ENCODE assay signal across 7 mouse cellular contexts in the genomic region with DNA sequence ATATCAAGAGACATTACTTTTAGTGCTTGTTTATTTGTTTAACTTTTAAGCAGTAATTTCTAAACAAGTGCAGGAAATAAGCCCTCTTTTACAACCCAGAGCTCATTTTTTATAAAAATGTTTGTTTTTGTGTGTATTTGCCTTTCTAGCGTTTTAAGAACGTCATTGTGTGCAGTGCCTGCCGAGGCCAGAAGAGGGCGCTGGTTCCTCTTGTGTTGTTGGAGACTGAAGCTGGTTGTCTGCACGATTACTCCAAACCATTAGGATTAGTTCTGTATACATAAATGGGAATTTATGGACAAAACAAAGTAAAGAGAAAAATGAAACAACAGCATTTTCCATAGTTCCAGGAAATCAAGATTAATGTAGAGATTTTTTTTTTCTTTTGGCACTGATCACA. TPM values are rescaled to one million over a fixed set of nuclear protein-coding genes. Genes with fewer than 3 reads are reported as not detected.
A peak's percentile ranks its signal among the peaks of the same experiment; 100 is the strongest.
DNase-seq lines count a peak whose midpoint lies in the region; ATAC-seq and TF ChIP-seq lines count a peak whose summit lies in the region.

No protein-coding gene starts in this region.

- DNase-seq in kidney, adult 2 months, result peak; percentile 24
- peak; percentile 65 for DNase-seq in 416B (ENCODE audit: low read depth)
- peak; percentile 33 for DNase-seq in embryonic facial prominence, embryonic 10.5 days (ENCODE audit: low spot score)
- DNase-seq in heart, adult 8-10 months (ENCODE audit: low spot score), result no peak

- H3K9me3 ChIP-seq in kidney, embryonic 14.5 days (ENCODE audit: control insufficient read depth, low read length), result no peaks in the 10 kb centered on the region
- no peaks in the 10 kb centered on the region for H3K9me3 ChIP-seq in ES-Bruce4 (replicated peaks; ENCODE audit: control insufficient read depth, insufficient read depth, low read length, poor library complexity, severe bottlenecking)
- no peaks in the 10 kb centered on the region for H3K9me3 ChIP-seq in embryonic facial prominence, embryonic 10.5 days

- peak; percentile 55 for TF ChIP-seq CTCF in kidney, adult 2 months (conservative IDR thresholded peaks at IDR 0.05; ENCODE audit: insufficient read depth, insufficient read length, low read depth, low read length)
- TF ChIP-seq CTCF in ES-Bruce4 (IDR thresholded peaks at IDR 0.05; ENCODE audit: low read depth, low read length), result peak; percentile 92

- H3K36me3 ChIP-seq in kidney, adult 2 months (ENCODE audit: control insufficient read depth, insufficient read depth, low read length), result no peaks in the 10 kb centered on the region; the same call in 1 of the 2 replicates
- peaks cover 43% of the 10 kb centered on the region for H3K36me3 ChIP-seq in kidney, embryonic 14.5 days (ENCODE audit: control insufficient read depth, insufficient read depth, low read length)
- peaks cover 25% of the 10 kb centered on the region for H3K36me3 ChIP-seq in ES-Bruce4 (ENCODE audit: control insufficient read depth, insufficient read depth, low read length, poor library complexity, severe bottlenecking)
- H3K36me3 ChIP-seq in embryonic facial prominence, embryonic 10.5 days (replicated peaks), result peaks cover 73% of the 10 kb centered on the region

- H3K4me3 ChIP-seq in kidney, adult 2 months (ENCODE audit: insufficient read depth, low read depth, low read length), result no peak overlapping the region
- no peak overlapping the region for H3K4me3 ChIP-seq in kidney, embryonic 14.5 days (ENCODE audit: low read length)
- H3K4me3 ChIP-seq in ES-Bruce4 (ENCODE audit: low read depth, low read length), result no peak overlapping the region
- no peak overlapping the region for H3K4me3 ChIP-seq in embryonic facial prominence, embryonic 10.5 days

- H3K4me1 ChIP-seq in kidney, adult 2 months (ENCODE audit: control insufficient read depth, insufficient read depth, low read length), result no peaks in the 10 kb centered on the region; the same call in 1 of the 2 replicates
- peaks cover 5% of the 10 kb centered on the region for H3K4me1 ChIP-seq in kidney, embryonic 14.5 days (ENCODE audit: control insufficient read depth, insufficient read depth, low read length)
- H3K4me1 ChIP-seq in ES-Bruce4 (ENCODE audit: control insufficient read depth, insufficient read depth, low read length), result peaks cover 3% of the 10 kb centered on the region
- H3K4me1 ChIP-seq in embryonic facial prominence, embryonic 10.5 days, result peaks cover 8% of the 10 kb centered on the region

- no peak overlapping the region for H3K4me2 ChIP-seq in kidney, embryonic 14.5 days (replicated peaks; ENCODE audit: low read depth, low read length)

- ATAC-seq in kidney, embryonic 14.5 days (ENCODE audit: low FRiP score, low TSS enrichment), result no peak
- no peak for ATAC-seq in monocyte, adult 5-6 weeks (replicated peaks; ENCODE audit: insufficient number of reproducible peaks, low FRiP score, low TSS enrichment, poor library complexity, severe bottlenecking)

- no peak overlapping the region for H3K9ac ChIP-seq in kidney, embryonic 14.5 days (ENCODE audit: low read depth, low read length)
- H3K9ac ChIP-seq in ES-Bruce4 (ENCODE audit: low read depth, poor library complexity, severe bottlenecking), result no peak overlapping the region

- H3K27ac ChIP-seq in kidney, adult 2 months (ENCODE audit: insufficient read depth, low read depth, low read length), result no peak overlapping the region
- no peak overlapping the region for H3K27ac ChIP-seq in kidney, embryonic 14.5 days (ENCODE audit: low read depth, low read length)
- H3K27ac ChIP-seq in ES-Bruce4 (ENCODE audit: insufficient read depth, low read length), result no peak overlapping the region
- no peak overlapping the region for H3K27ac ChIP-seq in embryonic facial prominence, embryonic 10.5 days (replicated peaks)

- no peaks in the 10 kb centered on the region for H3K27me3 ChIP-seq in kidney, adult 2 months (replicated peaks; ENCODE audit: control insufficient read depth, insufficient read depth, low read length)
- no peaks in the 10 kb centered on the region for H3K27me3 ChIP-seq in kidney, embryonic 14.5 days (ENCODE audit: control insufficient read depth, insufficient read depth, low read length)
- H3K27me3 ChIP-seq in ES-Bruce4 (ENCODE audit: control insufficient read depth, insufficient read depth, low read length, poor library complexity, severe bottlenecking), result no peaks in the 10 kb centered on the region
- H3K27me3 ChIP-seq in embryonic facial prominence, embryonic 10.5 days (replicated peaks; ENCODE audit: low read depth, poor library complexity, severe bottlenecking), result no peaks in the 10 kb centered on the region

- TF ChIP-seq EP300 in ES-Bruce4 (IDR thresholded peaks at IDR 0.05; ENCODE audit: insufficient read depth, low read depth, low read length), result no peak

- WGBS in kidney, adult 2 months, result 71% methylated on average over 5 of the region's 5 CpGs
- WGBS in kidney, embryonic 14.5 days, result 73% methylated on average over 5 of the region's 5 CpGs
- 72% methylated on average over 5 of the region's 5 CpGs for WGBS in embryonic facial prominence, embryonic 10.5 days

- no peak for TF ChIP-seq POLR2A in kidney, adult 2 months (IDR thresholded peaks at IDR 0.05; ENCODE audit: low read depth, low read length)
- no peak for TF ChIP-seq POLR2A in ES-Bruce4 (IDR thresholded peaks at IDR 0.05; ENCODE audit: insufficient read depth, low read length)

RNA-seq across cellular contexts. Expression of a gene that starts 5.3 kb away (rescaled TPM):
- polyA plus RNA-seq in kidney, adult 2 months (2012; rRNA removed), result 16.6 and 17.7 TPM in 2 replicates
- 39.4 and 47.1 TPM in 2 replicates for polyA plus RNA-seq in kidney, embryonic 14.5 days (2014; fragmentation: Nextera tagmentation; extraction: Ambion mirVana)
- polyA plus RNA-seq in ES-Bruce4 (2011; ENCODE audit: insufficient read depth, insufficient read length, low read depth, missing spikeins), result 51.3 and 52.3 TPM in 2 replicates
- 52.1 and 52.9 TPM in 2 replicates for polyA plus RNA-seq in embryonic facial prominence, embryonic 10.5 days (2016; fragmentation: Nextera tagmentation; extraction: Ambion mirVana)
- 32.0 to 53.6 TPM (median 48.2 TPM) in 3 replicates for total RNA-seq in monocyte, adult 5-6 weeks (2017)
- total RNA-seq in heart, adult 8-10 months (2022), result 10 to 100 TPM; 14.9 to 19.8 (median 16.2) TPM

RNA-seq across cellular contexts. Expression of a gene that starts 26.7 kb away (rescaled TPM):
- 140 and 164 TPM in 2 replicates for polyA plus RNA-seq in kidney, adult 2 months (2012; rRNA removed)
- polyA plus RNA-seq in kidney, embryonic 14.5 days (2014; fragmentation: Nextera tagmentation; extraction: Ambion mirVana), result 56.4 and 67.4 TPM in 2 replicates
- polyA plus RNA-seq in ES-Bruce4 (2011; ENCODE audit: insufficient read depth, insufficient read length, low read depth, missing spikeins), result 83.4 and 91.2 TPM in 2 replicates
- 88.1 and 91.7 TPM in 2 replicates for polyA plus RNA-seq in embryonic facial prominence, embryonic 10.5 days (2016; fragmentation: Nextera tagmentation; extraction: Ambion mirVana)
- 3.4 to 12.7 TPM (median 4.8 TPM) in 3 replicates for total RNA-seq in monocyte, adult 5-6 weeks (2017)
- 1 to 10 TPM in 1 of 4 experiments, under 1 TPM in 3; 0.52 to 1.1 (median 0.82) TPM for total RNA-seq in heart, adult 8-10 months (2022)

RNA-seq across cellular contexts. Expression of a gene that starts 47.4 kb away (rescaled TPM):
- polyA plus RNA-seq in kidney, adult 2 months (2012; rRNA removed), result 0.05 and 0.30 TPM in 2 replicates
- 0.22 and 0.23 TPM in 2 replicates for polyA plus RNA-seq in kidney, embryonic 14.5 days (2014; fragmentation: Nextera tagmentation; extraction: Ambion mirVana)
- 1.5 and 2.2 TPM in 2 replicates for polyA plus RNA-seq in ES-Bruce4 (2011; ENCODE audit: insufficient read depth, insufficient read length, low read depth, missing spikeins)
- polyA plus RNA-seq in embryonic facial prominence, embryonic 10.5 days (2016; fragmentation: Nextera tagmentation; extraction: Ambion mirVana), result 0.14 and 0.25 TPM in 2 replicates
- total RNA-seq in monocyte, adult 5-6 weeks (2017), result 0.38 to 0.49 TPM in 2 of 3 replicates, not detected in the other
- total RNA-seq in heart, adult 8-10 months (2022), result not detected

RNA-seq across cellular contexts. Expression of a gene that starts 51.1 kb away (rescaled TPM):
- 54.0 and 54.4 TPM in 2 replicates for polyA plus RNA-seq in kidney, adult 2 months (2012; rRNA removed)
- polyA plus RNA-seq in kidney, embryonic 14.5 days (2014; fragmentation: Nextera tagmentation; extraction: Ambion mirVana), result 21.6 and 48.1 TPM in 2 replicates
- polyA plus RNA-seq in ES-Bruce4 (2011; ENCODE audit: insufficient read depth, insufficient read length, low read depth, missing spikeins), result 77.7 and 81.5 TPM in 2 replicates
- polyA plus RNA-seq in embryonic facial prominence, embryonic 10.5 days (2016; fragmentation: Nextera tagmentation; extraction: Ambion mirVana), result 68.1 and 68.7 TPM in 2 replicates
- 40.6 to 78.6 TPM (median 70.4 TPM) in 3 replicates for total RNA-seq in monocyte, adult 5-6 weeks (2017)
- total RNA-seq in heart, adult 8-10 months (2022), result 10 to 100 TPM; 75.5 to 80.0 (median 78.3) TPM
